Comparison of ENCODE assay signal across 11 mouse cellular contexts in the genomic region with DNA sequence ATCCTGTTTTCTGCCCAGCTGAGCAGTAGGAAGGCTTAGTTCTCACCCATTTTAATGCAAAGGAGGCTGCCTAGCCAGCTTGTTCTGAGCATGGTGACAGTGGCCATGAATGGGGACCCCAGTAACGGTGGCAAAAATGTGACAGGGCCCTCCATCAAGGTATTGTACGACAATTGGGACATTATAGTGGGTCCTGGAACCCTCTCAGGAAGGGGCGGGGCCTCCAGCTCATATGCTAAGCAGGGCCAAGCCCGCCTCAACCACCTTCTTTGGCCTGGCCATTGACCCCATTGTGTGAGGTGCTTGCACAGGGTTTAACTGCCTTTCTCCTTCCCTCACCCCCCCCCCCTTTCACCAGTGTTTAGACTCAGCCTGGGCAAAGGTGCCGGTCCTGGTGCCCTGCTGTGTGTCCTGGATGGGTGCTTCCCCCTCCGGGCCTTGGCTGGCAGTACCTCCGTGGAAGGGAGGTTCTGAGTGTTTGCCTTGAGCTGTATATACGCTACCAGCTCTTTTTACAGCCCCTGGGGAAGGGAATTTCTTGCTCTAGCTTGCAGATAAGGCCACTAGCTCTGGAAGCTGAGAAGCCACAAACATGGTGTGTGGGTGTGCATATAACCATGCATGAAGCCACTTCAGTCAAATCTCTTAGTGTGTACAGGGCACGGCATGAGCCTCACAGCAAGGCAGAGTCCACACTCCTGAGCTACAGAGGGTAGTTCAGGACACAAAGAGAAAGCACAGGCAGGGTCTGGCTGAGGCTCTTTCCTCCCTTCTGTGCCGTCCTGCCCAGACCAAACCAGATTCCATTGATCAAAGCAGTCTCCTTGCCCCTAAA.
A peak's percentile ranks its signal among the peaks of the same experiment; 100 is the strongest.
DNase-seq lines count a peak whose midpoint lies in the region; ATAC-seq lines count a peak whose summit lies in the region.
"Had no signal": no experiment of that assay in that cellular context is flagged by ENCODE, and none has a peak within 500 bp of the region (broad histone marks: within the 10 kb centered on the region; RNA-seq: fewer than 3 reads in every experiment).

No protein-coding gene starts in this region.

- peak overlapping the region; percentile 79 for H3K27ac ChIP-seq in hindbrain, embryonic 12.5 days
- peak overlapping the region; percentile 82 for H3K27ac ChIP-seq in midbrain, embryonic 15.5 days

- 18% methylated on average over 10 of the region's 10 CpGs for WGBS in hindbrain, embryonic 12.5 days
- 14% methylated on average over 10 of the region's 10 CpGs for WGBS in midbrain, embryonic 15.5 days

- DNase-seq in R1 (ENCODE audit: low read depth, low spot score) = peak; percentile 5
- peak; percentile 76 for DNase-seq in embryo, embryonic 9.5 days (ENCODE audit: extremely low spot score)
- no peak for DNase-seq in heart, postnatal 14 days
- DNase-seq in spleen, postnatal 10 days (ENCODE audit: low spot score in 2 of 2) = no peak
- DNase-seq in thymus, postnatal 4 days = no peak
- DNase-seq: adrenal gland, postnatal 25 days; liver, postnatal 0 days had no signal

- H3K36me3 ChIP-seq in hindbrain, embryonic 12.5 days = no peaks in the 10 kb centered on the region
- H3K36me3 ChIP-seq in midbrain, embryonic 15.5 days (replicated peaks) = no peaks in the 10 kb centered on the region

- H3K9ac ChIP-seq in hindbrain, embryonic 12.5 days = no peak overlapping the region
- no peak overlapping the region for H3K9ac ChIP-seq in midbrain, embryonic 15.5 days
- H3K9ac ChIP-seq: liver, postnatal 0 days had no signal

- H3K4me3 ChIP-seq in hindbrain, embryonic 12.5 days = no peak overlapping the region
- no peak overlapping the region for H3K4me3 ChIP-seq in midbrain, embryonic 15.5 days

- H3K9me3 ChIP-seq in hindbrain, embryonic 12.5 days (replicated peaks) = no peaks in the 10 kb centered on the region; the same call in 1 of the 2 replicates
- H3K9me3 ChIP-seq in midbrain, embryonic 15.5 days = no peaks in the 10 kb centered on the region

- peaks cover 61% of the 10 kb centered on the region for H3K4me1 ChIP-seq in hindbrain, embryonic 12.5 days
- H3K4me1 ChIP-seq in midbrain, embryonic 15.5 days = peaks cover 40% of the 10 kb centered on the region

- intact Hi-C loops in heart, postnatal 14 days (cut with DNase I) = no loop called here

- H3K4me2 ChIP-seq in hindbrain, embryonic 12.5 days (replicated peaks) = no peak overlapping the region
- H3K4me2 ChIP-seq in midbrain, embryonic 15.5 days = no peak overlapping the region

- peak; percentile 73 for ATAC-seq in hindbrain, embryonic 12.5 days (ENCODE audit: low FRiP score)
- ATAC-seq in midbrain, embryonic 15.5 days (replicated peaks) = peak; percentile 67
- no peak for ATAC-seq in megakaryocyte, adult 5-6 weeks (ENCODE audit: poor library complexity, severe bottlenecking)
- ATAC-seq: intestine, embryonic 16.5 days; liver, postnatal 0 days had no signal

- H3K27me3 ChIP-seq in hindbrain, embryonic 12.5 days = 0 out of 2 replicates have a peak, but pooled peaks cover 3% of the 10 kb centered on the region
- H3K27me3 ChIP-seq in midbrain, embryonic 15.5 days (replicated peaks) = no peaks in the 10 kb centered on the region

Comparison
In these comparisons a context has a peak if more than half of its experiments do, and no peak if none do; other contexts are left out.
1. DNase-seq: peak in R1 (single experiment) and embryo, embryonic 9.5 days (single experiment); none in heart, postnatal 14 days (0 of 2), spleen, postnatal 10 days (0 of 2) and thymus, postnatal 4 days (single experiment).